Mouse (Mus musculus) layer of hippocampus, postnatal 14 days (tissue): ENCODE measurements at regions not wholly inside any gene's neighbourhood (a gene's known extent, or its start where the extent isn't known, plus 50 kb on each side); places are given as distances from the start of the nearest gene placed in this dataset.
A peak's percentile ranks its signal among the peaks of the same experiment; 100 is the strongest.

Experiments used
- DNase-seq, 2 experiments: peaks; one replicate each; pipeline ENCODE4 v3.0.0; 2021 to 2022; ENCODE audit warnings: low spot score in 2 of 2, mixed read lengths in 1 of 2

DNA sequence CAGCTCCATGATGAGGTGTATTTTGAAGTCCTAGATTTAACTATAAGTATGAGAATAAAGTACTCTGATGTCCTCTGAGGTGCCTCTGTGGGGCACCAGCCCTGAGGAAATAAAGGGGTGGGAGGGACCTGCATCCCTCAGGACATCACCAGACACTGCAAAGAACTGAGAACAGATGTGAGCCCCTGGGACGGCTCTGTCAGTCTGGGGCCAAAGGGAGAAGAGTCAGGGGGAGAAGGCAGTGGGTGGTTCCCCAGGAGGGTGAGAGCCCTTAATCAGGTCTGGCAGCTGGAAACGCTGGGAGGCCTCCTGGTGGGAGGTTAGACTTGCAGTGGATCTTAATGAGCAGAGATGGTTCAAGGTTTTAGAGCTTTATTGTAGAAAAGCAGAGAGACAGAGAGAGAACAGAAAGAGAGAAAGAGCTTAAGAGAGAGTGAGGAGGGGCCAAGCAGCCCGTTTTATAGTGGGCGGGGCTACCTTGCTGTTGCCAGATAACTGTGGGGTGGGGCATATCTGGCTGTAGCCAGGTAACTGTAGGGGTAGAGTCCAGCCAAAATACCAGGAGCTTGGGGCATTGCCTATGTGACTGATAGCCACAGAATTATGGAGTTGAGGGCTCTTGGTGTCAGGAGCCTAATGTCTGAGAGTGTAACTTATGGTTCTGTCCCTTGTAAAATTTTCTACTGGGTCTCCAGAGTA, 97.3 kb upstream of the Tmtc4 start:
- no peak for DNase-seq

- no peak for DNase-seq
Measured at GRCm38 (mm10) chr14:123079733-123080132, 95.9 kb upstream of the Tmtc4 start.

DNA sequence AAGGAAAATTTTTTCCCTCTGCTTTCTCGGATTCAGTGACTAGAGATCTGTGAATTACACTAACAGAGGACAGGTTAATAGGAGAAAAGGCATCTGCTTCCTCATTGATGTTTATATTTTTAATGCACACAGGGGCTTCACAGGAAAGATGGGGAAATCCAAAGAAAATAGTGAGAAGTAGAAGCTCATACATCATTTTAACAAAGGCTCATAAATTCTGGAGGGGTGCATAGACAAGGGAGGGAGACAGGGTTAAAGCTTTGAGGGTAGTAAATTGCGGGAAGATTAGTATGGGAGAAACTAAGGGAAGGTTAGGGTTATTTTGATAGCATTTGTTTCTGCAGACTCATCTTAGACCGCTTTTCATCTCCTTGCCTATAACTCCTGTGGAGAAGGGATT, 95.0 kb upstream of the Tmtc4 start:
- DNase-seq = no peak

DNA sequence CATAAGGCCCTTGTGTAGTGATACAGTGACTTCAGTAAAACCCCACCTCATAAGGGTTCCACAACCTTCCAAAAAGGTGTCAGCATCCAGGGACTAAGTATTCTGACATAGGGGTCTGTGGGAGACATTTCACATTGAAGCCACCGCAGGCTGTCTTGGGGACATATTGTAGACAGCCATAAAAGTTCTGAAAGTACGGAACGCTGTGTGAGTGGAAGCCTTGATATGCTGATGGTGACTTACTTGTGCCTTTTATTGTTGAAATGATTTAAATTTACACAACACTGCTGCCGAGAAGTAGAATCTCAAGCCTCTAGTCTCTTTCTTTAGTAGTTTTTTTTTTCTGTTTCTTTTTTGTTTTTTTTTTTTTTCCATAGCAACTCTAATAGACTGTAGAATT, 82.5 kb upstream of the Tmtc4 start:
- no peak for DNase-seq

DNA sequence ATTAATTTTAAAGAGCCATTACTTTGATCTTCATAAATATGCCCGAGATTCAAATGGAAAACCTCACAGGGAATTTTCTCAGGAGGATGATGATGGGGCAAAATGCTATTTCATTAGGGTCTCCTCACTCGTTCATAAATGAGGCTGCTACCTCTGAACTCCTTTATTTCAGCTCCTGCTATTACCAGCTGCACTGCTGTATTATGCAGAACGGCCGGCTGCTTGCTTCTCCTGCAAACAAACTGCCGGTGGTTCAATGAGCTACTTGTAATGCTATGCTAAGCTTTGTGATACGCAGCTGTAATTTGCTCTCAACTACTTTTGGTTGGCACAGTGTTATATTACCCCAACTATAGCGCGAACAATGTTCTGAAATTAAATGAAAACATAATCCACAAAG, 81.7 kb upstream of the Tmtc4 start:
- peak in 1 of 2 experiments; percentile 10 for DNase-seq

- no peak for DNase-seq
Measured at GRCm38 (mm10) chr14:123065136-123065535, 81.3 kb upstream of the Tmtc4 start.

DNA sequence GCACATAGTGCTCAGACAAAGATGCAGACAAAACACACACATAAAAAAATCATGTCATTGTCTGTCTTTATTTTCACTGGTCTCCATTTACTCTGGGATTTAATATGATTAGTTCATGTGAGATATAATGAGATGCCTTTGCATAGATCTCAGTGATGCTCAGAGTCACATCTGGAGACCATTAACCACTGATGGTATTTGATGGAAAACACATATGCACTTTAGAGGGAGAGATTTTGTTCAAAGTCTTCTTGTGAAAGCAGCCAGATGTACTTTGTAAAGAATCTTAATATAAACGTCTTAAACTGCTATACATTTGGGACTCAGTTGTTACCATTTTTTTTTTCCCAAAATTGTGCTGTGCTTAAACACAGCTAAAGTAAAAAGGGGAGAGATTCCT, 79.1 kb upstream of the Tmtc4 start:
- no peak for DNase-seq

DNA sequence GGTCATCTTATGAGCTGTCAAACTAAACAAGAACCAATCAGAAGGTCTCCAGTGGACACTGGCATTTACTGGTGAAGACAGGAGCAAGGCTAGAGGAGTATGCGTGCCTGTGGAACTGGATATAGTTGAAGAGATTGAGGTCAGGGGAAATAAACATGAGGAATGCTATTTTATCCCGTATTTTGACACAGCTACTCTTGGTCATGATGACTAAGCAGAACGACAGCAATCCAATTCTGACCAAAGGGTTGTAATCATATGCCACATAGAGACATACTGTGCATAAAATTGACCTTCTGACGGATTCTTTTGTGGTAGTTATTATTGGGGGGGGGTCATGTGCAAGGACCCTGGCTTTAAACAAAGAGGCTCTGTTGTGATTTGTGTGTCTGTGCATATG, 73.1 kb upstream of the Tmtc4 start:
- no peak for DNase-seq

- DNase-seq = no peak
Measured at GRCm38 (mm10) chr14:123048451-123048850, 64.6 kb upstream of the Tmtc4 start.

- no peak for DNase-seq
Measured at GRCm38 (mm10) chr14:123040046-123040445, 56.2 kb upstream of the Tmtc4 start.

- no peak for DNase-seq
Measured at GRCm38 (mm10) chr14:123037444-123037843, 53.6 kb upstream of the Tmtc4 start.
